Mouse (Mus musculus): ENCODE data around the gene Asb18. TPM values are rescaled to one million over a fixed set of nuclear protein-coding genes. Genes with fewer than 3 reads are reported as not detected.

The Asb18 gene
- polyA plus RNA-seq, 1 experiment from 2014 or later = 0.39 TPM

GRCm38 (mm10) chr1:89968111-89968851 is 46.2 kb downstream of the Asb18 start:
- no peaks in the 10 kb centered on the region for H3K9me3 ChIP-seq (replicated peaks; ENCODE audit: control insufficient read depth, low read length, poor library complexity, severe bottlenecking)
- ATAC-seq = peak; percentile 75
- under 1% methylated on average over 77 of the region's 95 CpGs for WGBS
- H3K27me3 ChIP-seq (ENCODE audit: control insufficient read depth, insufficient read depth, low read depth, low read length) = peaks cover 23% of the 10 kb centered on the region
- no peaks in the 10 kb centered on the region for H3K36me3 ChIP-seq (ENCODE audit: control insufficient read depth, insufficient read depth, low read length)
- peak overlapping the region; percentile 93 for H3K4me2 ChIP-seq (ENCODE audit: low read length)
- peaks cover 12% of the 10 kb centered on the region; the same call in 1 of the 2 replicates for H3K4me1 ChIP-seq (ENCODE audit: control insufficient read depth, insufficient read depth, low read length)
- H3K9ac ChIP-seq (ENCODE audit: low read depth, low read length) = peak overlapping the region; percentile 77
- H3K4me3 ChIP-seq (ENCODE audit: low read depth, low read length) = peak overlapping the region; percentile 67
- peak overlapping the region; percentile 72 for H3K27ac ChIP-seq (ENCODE audit: low read length)

- Histone ChIP-seq H3K27me3 (ENCODE audit: control insufficient read depth, insufficient read depth, low read depth, low read length) (peaks cover 23% of the 10 kb centered on the region), H3K36me3 (ENCODE audit: control insufficient read depth, insufficient read depth, low read length) (no peaks in the 10 kb centered on the region), H3K4me3 (ENCODE audit: low read depth, low read length) (peak overlapping the region; percentile 67), H3K9ac (ENCODE audit: low read depth, low read length) (no peak overlapping the region), H3K4me2 (ENCODE audit: low read length) (peak overlapping the region; percentile 93), H3K4me1 (ENCODE audit: control insufficient read depth, insufficient read depth, low read length) (peaks cover 12% of the 10 kb centered on the region; the same call in 1 of the 2 replicates), H3K9me3 (replicated peaks; ENCODE audit: control insufficient read depth, low read length, poor library complexity, severe bottlenecking) (no peaks in the 10 kb centered on the region), H3K27ac (ENCODE audit: low read length) (no peak overlapping the region)
- WGBS = 8% methylated on average over 9 of the region's 9 CpGs
- peak; percentile 34; the same call in 1 of the 2 replicates for ATAC-seq
Measured at GRCm38 (mm10) chr1:89967585-89967984, 46.9 kb downstream of the Asb18 start.

- Histone ChIP-seq H3K36me3 (ENCODE audit: control insufficient read depth, insufficient read depth, low read length) (no peaks in the 10 kb centered on the region), H3K4me1 (ENCODE audit: control insufficient read depth, insufficient read depth, low read length) (peaks cover 17% of the 10 kb centered on the region; the same call in 1 of the 2 replicates), H3K9ac (ENCODE audit: low read depth, low read length) (no peak overlapping the region), H3K4me3 (ENCODE audit: low read depth, low read length) (no peak overlapping the region), H3K27ac (ENCODE audit: low read length) (no peak overlapping the region), H3K9me3 (replicated peaks; ENCODE audit: control insufficient read depth, low read length, poor library complexity, severe bottlenecking) (no peaks in the 10 kb centered on the region), H3K27me3 (ENCODE audit: control insufficient read depth, insufficient read depth, low read depth, low read length) (peaks cover 17% of the 10 kb centered on the region), H3K4me2 (ENCODE audit: low read length) (no peak overlapping the region)
- WGBS = 34% methylated on average over 12 of the region's 12 CpGs
- ATAC-seq = no peak
Measured at GRCm38 (mm10) chr1:89964426-89964825, 50.0 kb downstream of the Asb18 start.

DNA sequence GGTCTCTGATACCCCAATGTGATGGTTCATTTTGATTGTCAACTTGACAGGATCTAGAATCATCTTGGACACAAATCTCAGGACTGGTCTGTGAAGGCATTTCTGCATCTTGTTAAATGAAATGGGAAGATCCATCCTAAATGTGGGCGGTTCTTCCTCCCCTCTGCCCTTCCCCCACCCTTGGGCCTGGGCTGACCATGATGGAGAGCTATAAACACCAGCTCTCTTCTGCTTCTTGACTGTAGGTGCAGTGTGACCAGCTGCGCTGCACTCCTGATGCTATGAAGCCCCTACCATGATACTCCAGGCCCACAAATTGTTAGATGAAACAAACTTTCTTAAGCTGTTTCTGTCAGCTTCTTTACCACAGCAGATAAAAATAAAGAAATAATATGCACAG is 51.2 kb downstream of the Asb18 start:
- peaks cover 12% of the 10 kb centered on the region; the same call in 1 of the 2 replicates for H3K4me1 ChIP-seq (ENCODE audit: control insufficient read depth, insufficient read depth, low read length)
- 85% methylated on average over 2 of the region's 2 CpGs for WGBS
- no peak overlapping the region for H3K27ac ChIP-seq (ENCODE audit: low read length)
- no peak overlapping the region for H3K4me3 ChIP-seq (ENCODE audit: low read depth, low read length)
- H3K27me3 ChIP-seq (ENCODE audit: control insufficient read depth, insufficient read depth, low read depth, low read length) = peaks cover 16% of the 10 kb centered on the region
- H3K36me3 ChIP-seq (ENCODE audit: control insufficient read depth, insufficient read depth, low read length) = no peaks in the 10 kb centered on the region
- H3K4me2 ChIP-seq (ENCODE audit: low read length) = no peak overlapping the region
- no peak for ATAC-seq
- no peak overlapping the region for H3K9ac ChIP-seq (ENCODE audit: low read depth, low read length)
- H3K9me3 ChIP-seq (replicated peaks; ENCODE audit: control insufficient read depth, low read length, poor library complexity, severe bottlenecking) = no peaks in the 10 kb centered on the region

- no peak overlapping the region for H3K9ac ChIP-seq (ENCODE audit: low read depth, low read length)
- peaks cover 9% of the 10 kb centered on the region; the same call in 1 of the 2 replicates for H3K4me1 ChIP-seq (ENCODE audit: control insufficient read depth, insufficient read depth, low read length)
Measured at GRCm38 (mm10) chr1:89962092-89962491, 52.4 kb downstream of the Asb18 start.

DNA sequence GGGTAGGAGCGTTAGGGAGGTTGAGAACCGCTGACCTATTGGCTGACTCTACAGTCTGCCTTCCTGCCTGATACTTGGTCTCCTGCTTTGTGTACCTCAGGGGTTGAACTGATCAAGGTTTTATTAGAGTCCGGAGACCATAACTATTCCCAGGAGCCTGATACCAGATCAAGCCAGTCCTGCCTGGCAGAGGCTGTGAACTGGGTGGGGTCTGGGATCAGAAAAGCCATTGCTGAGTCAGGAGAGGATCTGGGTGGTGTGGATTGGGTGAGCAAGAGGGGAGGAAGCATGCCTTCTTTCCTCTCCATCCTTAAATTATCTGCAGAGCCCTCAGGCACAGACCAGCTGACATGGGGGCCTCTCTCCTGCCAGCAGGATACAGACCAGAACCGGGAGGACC is 55.1 kb downstream of the Asb18 start:
- Histone ChIP-seq H3K9me3 (replicated peaks; ENCODE audit: control insufficient read depth, low read length, poor library complexity, severe bottlenecking) (no peaks in the 10 kb centered on the region), H3K27ac (ENCODE audit: low read length) (no peak overlapping the region), H3K36me3 (ENCODE audit: control insufficient read depth, insufficient read depth, low read length) (no peaks in the 10 kb centered on the region), H3K27me3 (ENCODE audit: control insufficient read depth, insufficient read depth, low read depth, low read length) (peaks cover 11% of the 10 kb centered on the region), H3K4me2 (ENCODE audit: low read length) (no peak overlapping the region), H3K4me3 (ENCODE audit: low read depth, low read length) (no peak overlapping the region), H3K4me1 (ENCODE audit: control insufficient read depth, insufficient read depth, low read length) (peaks cover 5% of the 10 kb centered on the region; the same call in 1 of the 2 replicates), H3K9ac (ENCODE audit: low read depth, low read length) (no peak overlapping the region)
- 82% methylated on average over 4 of the region's 4 CpGs for WGBS
- no peak for ATAC-seq

More at GRCm38 (mm10) chr1:89962092-89962491, 52.4 kb downstream of the Asb18 start:
- no peak overlapping the region for H3K4me3 ChIP-seq (ENCODE audit: low read depth, low read length)
- H3K27ac ChIP-seq (ENCODE audit: low read length) = no peak overlapping the region
- 5% methylated on average over 13 of the region's 13 CpGs for WGBS
- ATAC-seq = peak; percentile 37; the same call in 1 of the 2 replicates
- no peaks in the 10 kb centered on the region for H3K36me3 ChIP-seq (ENCODE audit: control insufficient read depth, insufficient read depth, low read length)
- peaks cover 16% of the 10 kb centered on the region for H3K27me3 ChIP-seq (ENCODE audit: control insufficient read depth, insufficient read depth, low read depth, low read length)
- peak overlapping the region; percentile 8 for H3K4me2 ChIP-seq (ENCODE audit: low read length)
- H3K9me3 ChIP-seq (replicated peaks; ENCODE audit: control insufficient read depth, low read length, poor library complexity, severe bottlenecking) = no peaks in the 10 kb centered on the region

DNA sequence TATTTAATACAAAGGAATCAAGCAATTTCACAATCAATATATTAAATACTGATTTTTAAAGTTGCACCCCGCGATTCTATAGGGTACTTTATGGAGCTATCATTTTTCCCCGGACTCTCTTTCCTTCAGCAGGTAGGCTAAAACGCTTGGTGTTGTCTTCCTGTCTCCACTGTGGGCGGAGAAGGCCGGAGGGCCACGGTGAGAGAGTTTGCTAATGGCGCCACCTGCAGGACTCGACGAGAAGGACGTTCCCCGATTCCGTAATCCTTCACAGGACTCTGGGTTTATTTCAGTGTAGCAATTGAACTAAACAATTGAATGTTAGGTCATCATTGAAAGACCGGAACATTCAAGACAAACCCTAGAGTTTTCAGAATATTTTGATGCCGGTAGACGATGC is 71.3 kb downstream of the Asb18 start:
- Histone ChIP-seq H3K9ac (ENCODE audit: low read depth, low read length) (no peak overlapping the region), H3K27me3 (ENCODE audit: control insufficient read depth, insufficient read depth, low read depth, low read length) (peaks cover 55% of the 10 kb centered on the region), H3K36me3 (ENCODE audit: control insufficient read depth, insufficient read depth, low read length) (no peaks in the 10 kb centered on the region), H3K4me3 (ENCODE audit: low read depth, low read length) (no peak overlapping the region), H3K4me1 (ENCODE audit: control insufficient read depth, insufficient read depth, low read length) (peaks cover 13% of the 10 kb centered on the region; the same call in 1 of the 2 replicates), H3K4me2 (ENCODE audit: low read length) (no peak overlapping the region), H3K9me3 (replicated peaks; ENCODE audit: control insufficient read depth, low read length, poor library complexity, severe bottlenecking) (no peaks in the 10 kb centered on the region), H3K27ac (ENCODE audit: low read length) (no peak overlapping the region)
- 3% methylated on average over 16 of the region's 16 CpGs for WGBS
- peak; percentile 58; the same call in 1 of the 2 replicates for ATAC-seq

DNA sequence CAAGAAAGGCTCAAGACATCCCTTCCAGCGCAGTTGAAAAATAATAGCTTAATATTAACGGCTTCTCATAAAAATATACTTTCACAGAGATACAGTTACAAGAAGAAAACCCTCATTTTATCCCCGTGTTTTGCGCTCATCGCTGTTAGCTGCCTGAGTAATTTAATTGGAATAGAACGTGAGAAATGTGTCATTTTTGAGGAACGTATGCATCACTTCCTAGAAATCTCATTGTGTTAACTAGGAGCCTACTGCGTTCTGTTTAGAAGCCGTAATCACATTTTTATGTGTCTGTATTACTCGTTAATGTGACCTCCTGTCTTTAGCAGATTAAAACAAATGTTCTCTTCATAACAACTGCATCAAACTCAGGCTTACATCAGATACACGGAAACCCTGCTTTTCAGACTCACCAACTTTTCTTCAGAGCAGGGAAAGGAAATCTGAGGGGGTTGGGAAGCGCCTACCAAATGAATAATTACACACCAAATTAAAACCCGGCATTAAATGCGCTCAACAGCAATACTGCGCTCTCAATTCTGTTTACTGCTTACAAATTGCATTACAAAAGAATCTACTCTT is 72.0 kb downstream of the Asb18 start:
- Histone ChIP-seq H3K4me1 (ENCODE audit: control insufficient read depth, insufficient read depth, low read length) (peaks cover 13% of the 10 kb centered on the region; the same call in 1 of the 2 replicates), H3K27me3 (ENCODE audit: control insufficient read depth, insufficient read depth, low read depth, low read length) (peaks cover 60% of the 10 kb centered on the region), H3K9me3 (replicated peaks; ENCODE audit: control insufficient read depth, low read length, poor library complexity, severe bottlenecking) (no peaks in the 10 kb centered on the region), H3K4me2 (ENCODE audit: low read length) (peak overlapping the region; percentile 49), H3K27ac (ENCODE audit: low read length) (no peak overlapping the region), H3K36me3 (ENCODE audit: control insufficient read depth, insufficient read depth, low read length) (no peaks in the 10 kb centered on the region), H3K4me3 (ENCODE audit: low read depth, low read length) (peak overlapping the region; percentile 24; the same call in 1 of the 2 replicates), H3K9ac (ENCODE audit: low read depth, low read length) (peak overlapping the region; percentile 39; the same call in 1 of the 2 replicates)
- no peak for ATAC-seq
- 2% methylated on average over 15 of the region's 15 CpGs for WGBS
